Comparison of ENCODE assay signal across 8 mouse cellular contexts in genomic region chr5:34336097-34336774, GRCm38 (mm10). TPM values are rescaled to one million over a fixed set of nuclear protein-coding genes. Genes with fewer than 3 reads are reported as not detected.
A peak's percentile ranks its signal among the peaks of the same experiment; 100 is the strongest.
DNase-seq lines count a peak whose midpoint lies in the region; ATAC-seq lines count a peak whose summit lies in the region.

Rnf4 (plus strand) TSS chr5:34336289.

- H3K9ac ChIP-seq in lung, embryonic 16.5 days (ENCODE audit: low read length), result peak within 1 kb of the TSS; percentile 99

- WGBS in lung, embryonic 16.5 days, result under 1% methylated on average over 66 of the region's 67 CpGs

- peak within 1 kb of the TSS; percentile 91 for H3K4me2 ChIP-seq in lung, embryonic 16.5 days (ENCODE audit: low read depth, low read length)

- peak within 1 kb of the TSS; percentile 97 for H3K27ac ChIP-seq in lung, embryonic 16.5 days (ENCODE audit: low read length)

- H3K9me3 ChIP-seq in lung, embryonic 16.5 days (ENCODE audit: control insufficient read depth, low read length), result no peaks in the 10 kb centered on the region

- H3K4me3 ChIP-seq in lung, embryonic 16.5 days (ENCODE audit: low read length), result peak within 1 kb of the TSS; percentile 99

- peaks cover 4% of the 10 kb centered on the region; the same call in 1 of the 2 replicates for H3K36me3 ChIP-seq in lung, embryonic 16.5 days (ENCODE audit: control insufficient read depth, insufficient read depth, low read length)

- no peaks in the 10 kb centered on the region for H3K27me3 ChIP-seq in lung, embryonic 16.5 days (ENCODE audit: control insufficient read depth, insufficient read depth, low read depth, low read length)

- H3K4me1 ChIP-seq in lung, embryonic 16.5 days (replicated peaks; ENCODE audit: control insufficient read depth, insufficient read depth, low read length), result peaks cover 13% of the 10 kb centered on the region

- ATAC-seq in hematopoietic stem cell, adult 5-6 weeks (replicated peaks in 1 of 2; ENCODE audit: insufficient read depth in 1 of 2, low FRiP score in 2 of 2, low TSS enrichment in 1 of 2, low read depth in 1 of 2, poor library complexity in 2 of 2, severe bottlenecking in 2 of 2), result peak; percentile 91 to 94
- ATAC-seq in lung, embryonic 16.5 days (ENCODE audit: low read depth), result peak; percentile 99

- peak; percentile 99 for DNase-seq in MEL-GATA-1-ER (ENCODE audit: extremely low read depth, low read depth)
- peak; percentile 98 for DNase-seq in cerebellum, adult 8-10 months
- peak; percentile 98 for DNase-seq in forelimb bud, embryonic 11.5 days (ENCODE audit: low read depth, low spot score)
- DNase-seq in layer of hippocampus, adult 9-10 months (ENCODE audit: low spot score), result peak; percentile 95
- DNase-seq in ovary, postnatal 10 days (ENCODE audit: low spot score), result peak; percentile 88
- DNase-seq in thymus, postnatal 10 days (ENCODE audit: low spot score in 2 of 2), result peak; percentile 97 to 99

RNA-seq across cellular contexts. Expression of gene Rnf4, which starts in this region (rescaled TPM):
- 161 and 185 TPM in 2 replicates for total RNA-seq in hematopoietic stem cell, adult 5-6 weeks (2017)
- polyA plus RNA-seq in lung, embryonic 16.5 days (2015; fragmentation: Nextera tagmentation; extraction: Ambion mirVana), result 147 and 158 TPM in 2 replicates

Comparison
In these comparisons a context has a peak if more than half of its experiments do, and no peak if none do; other contexts are left out.
1. Peak in every context shown above with its lines: DNase-seq, ATAC-seq, H3K4me3 ChIP-seq and H3K27ac ChIP-seq.